Mouse (Mus musculus): ENCODE measurements around the gene Mctp2. TPM values are rescaled to one million over a fixed set of nuclear protein-coding genes. Genes with fewer than 3 reads are reported as not detected.

Mctp2 gene
- total and polyA plus RNA-seq, 2 experiments from 2014 or later, result 0.44 to 0.71 TPM

GRCm38 (mm10) chr7:72103654-72104053 is 202.8 kb downstream of the Mctp2 start:
- no peaks in the 10 kb centered on the region for H3K36me3 ChIP-seq (ENCODE audit: insufficient read depth, low read length)
- ATAC-seq (ENCODE audit: low FRiP score) (no peak), DNase-seq (ENCODE audit: low spot score) (no peak)
- no peak overlapping the region for H3K4me2 ChIP-seq (ENCODE audit: low read depth, low read length, poor library complexity, severe bottlenecking)
- 79% methylated on average over 3 of the region's 3 CpGs for WGBS
- no peaks in the 10 kb centered on the region for H3K9me3 ChIP-seq (ENCODE audit: low read length)
- H3K27me3 ChIP-seq (ENCODE audit: insufficient read depth, low read length), result no peaks in the 10 kb centered on the region
- no peak overlapping the region for H3K9ac ChIP-seq (replicated peaks; ENCODE audit: low read length, poor library complexity, severe bottlenecking)
- no peaks in the 10 kb centered on the region for H3K4me1 ChIP-seq (ENCODE audit: insufficient read depth, low read length)
- no peak overlapping the region for H3K4me3 ChIP-seq (ENCODE audit: low read depth, low read length)
- no peak overlapping the region for H3K27ac ChIP-seq (ENCODE audit: low read depth, low read length)
- TF ChIP-seq CTCF (IDR thresholded peaks at IDR 0.05), result no peak

- Histone ChIP-seq H3K4me2 (ENCODE audit: low read depth, low read length, poor library complexity, severe bottlenecking) (no peak overlapping the region), H3K36me3 (ENCODE audit: insufficient read depth, low read length) (no peaks in the 10 kb centered on the region), H3K27ac (ENCODE audit: low read depth, low read length) (no peak overlapping the region), H3K27me3 (ENCODE audit: insufficient read depth, low read length) (no peaks in the 10 kb centered on the region), H3K4me3 (ENCODE audit: low read depth, low read length) (no peak overlapping the region), H3K9me3 (ENCODE audit: low read length) (no peaks in the 10 kb centered on the region), H3K9ac (replicated peaks; ENCODE audit: low read length, poor library complexity, severe bottlenecking) (no peak overlapping the region), H3K4me1 (ENCODE audit: insufficient read depth, low read length) (no peaks in the 10 kb centered on the region)
- WGBS, result 60% methylated on average over 5 of the region's 5 CpGs
- peak; percentile 6 for DNase-seq (ENCODE audit: low spot score)
- TF ChIP-seq CTCF (IDR thresholded peaks at IDR 0.05), result no peak
- no peak for ATAC-seq (ENCODE audit: low FRiP score)
Observed at GRCm38 (mm10) chr7:72100683-72101082, 205.7 kb downstream of the Mctp2 start.

- no peak overlapping the region for H3K27ac ChIP-seq (ENCODE audit: low read depth, low read length)
- H3K4me2 ChIP-seq (ENCODE audit: low read depth, low read length, poor library complexity, severe bottlenecking), result no peak overlapping the region
- no peak for DNase-seq (ENCODE audit: low spot score)
- H3K9me3 ChIP-seq (ENCODE audit: low read length), result no peaks in the 10 kb centered on the region
- TF ChIP-seq CTCF (IDR thresholded peaks at IDR 0.05), result no peak
- no peaks in the 10 kb centered on the region for H3K4me1 ChIP-seq (ENCODE audit: insufficient read depth, low read length)
- ATAC-seq (ENCODE audit: low FRiP score), result no peak
- no peak overlapping the region for H3K9ac ChIP-seq (replicated peaks; ENCODE audit: low read length, poor library complexity, severe bottlenecking)
- no peaks in the 10 kb centered on the region for H3K27me3 ChIP-seq (ENCODE audit: insufficient read depth, low read length)
- WGBS, result 96% methylated on average over 6 of the region's 6 CpGs
- no peaks in the 10 kb centered on the region for H3K36me3 ChIP-seq (ENCODE audit: insufficient read depth, low read length)
- no peak overlapping the region for H3K4me3 ChIP-seq (ENCODE audit: low read depth, low read length)
Observed at GRCm38 (mm10) chr7:72098603-72099002, 207.8 kb downstream of the Mctp2 start.

- WGBS, result 39% methylated on average over 1 of the region's 1 CpGs
- no peak for ATAC-seq (ENCODE audit: low FRiP score)
Observed at GRCm38 (mm10) chr7:72096973-72097372, 209.4 kb downstream of the Mctp2 start.

GRCm38 (mm10) chr7:72096433-72096832 is 210.0 kb downstream of the Mctp2 start:
- DNase-seq (ENCODE audit: low spot score) (no peak), ATAC-seq (ENCODE audit: low FRiP score) (no peak)
- no peaks in the 10 kb centered on the region for H3K27me3 ChIP-seq (ENCODE audit: insufficient read depth, low read length)
- no peak overlapping the region for H3K4me3 ChIP-seq (ENCODE audit: low read depth, low read length)
- no peaks in the 10 kb centered on the region for H3K4me1 ChIP-seq (ENCODE audit: insufficient read depth, low read length)
- H3K4me2 ChIP-seq (ENCODE audit: low read depth, low read length, poor library complexity, severe bottlenecking), result no peak overlapping the region
- H3K36me3 ChIP-seq (ENCODE audit: insufficient read depth, low read length), result no peaks in the 10 kb centered on the region
- no peak overlapping the region for H3K27ac ChIP-seq (ENCODE audit: low read depth, low read length)
- 81% methylated on average over 3 of the region's 3 CpGs for WGBS
- no peak overlapping the region for H3K9ac ChIP-seq (replicated peaks; ENCODE audit: low read length, poor library complexity, severe bottlenecking)
- no peak for TF ChIP-seq CTCF (IDR thresholded peaks at IDR 0.05)
- no peaks in the 10 kb centered on the region for H3K9me3 ChIP-seq (ENCODE audit: low read length)

More at GRCm38 (mm10) chr7:72096973-72097372, 209.4 kb downstream of the Mctp2 start:
- no peak overlapping the region for H3K4me3 ChIP-seq (ENCODE audit: low read depth, low read length)
- no peak overlapping the region for H3K27ac ChIP-seq (ENCODE audit: low read depth, low read length)
- no peak for TF ChIP-seq CTCF (IDR thresholded peaks at IDR 0.05)
- no peak for DNase-seq (ENCODE audit: low spot score)
- H3K36me3 ChIP-seq (ENCODE audit: insufficient read depth, low read length), result no peaks in the 10 kb centered on the region
- no peak overlapping the region for H3K9ac ChIP-seq (replicated peaks; ENCODE audit: low read length, poor library complexity, severe bottlenecking)
- no peaks in the 10 kb centered on the region for H3K4me1 ChIP-seq (ENCODE audit: insufficient read depth, low read length)
- no peak overlapping the region for H3K4me2 ChIP-seq (ENCODE audit: low read depth, low read length, poor library complexity, severe bottlenecking)
- no peaks in the 10 kb centered on the region for H3K9me3 ChIP-seq (ENCODE audit: low read length)
- H3K27me3 ChIP-seq (ENCODE audit: insufficient read depth, low read length), result no peaks in the 10 kb centered on the region

GRCm38 (mm10) chr7:72089463-72090175 is 216.8 kb downstream of the Mctp2 start:
- DNase-seq (ENCODE audit: low spot score) (no peak), ATAC-seq (ENCODE audit: low FRiP score) (no peak)
- Histone ChIP-seq H3K4me3 (ENCODE audit: low read depth, low read length) (no peak overlapping the region), H3K4me1 (ENCODE audit: insufficient read depth, low read length) (no peaks in the 10 kb centered on the region), H3K9me3 (ENCODE audit: low read length) (no peaks in the 10 kb centered on the region), H3K27ac (ENCODE audit: low read depth, low read length) (no peak overlapping the region), H3K36me3 (ENCODE audit: insufficient read depth, low read length) (no peaks in the 10 kb centered on the region), H3K27me3 (ENCODE audit: insufficient read depth, low read length) (no peaks in the 10 kb centered on the region), H3K9ac (replicated peaks; ENCODE audit: low read length, poor library complexity, severe bottlenecking) (no peak overlapping the region), H3K4me2 (ENCODE audit: low read depth, low read length, poor library complexity, severe bottlenecking) (no peak overlapping the region)
- WGBS, result 75% methylated on average over 3 of the region's 3 CpGs
- TF ChIP-seq CTCF (IDR thresholded peaks at IDR 0.05), result no peak
